Mouse (Mus musculus) liver, adult 2 months (tissue): ENCODE data around the gene Mlip. TPM values are rescaled to one million over a fixed set of nuclear protein-coding genes. Genes with fewer than 3 reads are reported as not detected.

Experiments used
- DNase-seq: peaks from one replicate; pipeline ENCODE4 v3.0.0-alpha.2; 2011; ENCODE audit warnings: low read depth, low spot score; ENCODE audit errors: extremely low read depth
- H3K27ac ChIP-seq: fragments of 200-500 bp; replicated peaks from 2 replicates; pipeline ENCODE4 v1.5.1; 2012; ENCODE audit warnings: low read depth, mild to moderate bottlenecking, control low read depth, inconsistent platforms, low read length; ENCODE audit not compliant: insufficient read depth
- H3K27me3 ChIP-seq: fragments of 200-500 bp; 2 replicates; pipeline ENCODE4 v1.6.1; 2012; ENCODE audit warnings: mild to moderate bottlenecking, moderate library complexity, low read length, inconsistent platforms; ENCODE audit not compliant: control insufficient read depth, insufficient read depth
- H3K36me3 ChIP-seq: fragments of 200-500 bp; 2 replicates; pipeline ENCODE4 v1.6.1; 2012; ENCODE audit warnings: low read length, inconsistent platforms; ENCODE audit not compliant: control insufficient read depth, insufficient read depth
- H3K4me1 ChIP-seq: fragments of 200-500 bp; 2 replicates; pipeline ENCODE4 v1.6.1; 2011; ENCODE audit warnings: low read length; ENCODE audit not compliant: control insufficient read depth, insufficient read depth
- H3K4me3 ChIP-seq: fragments of 200-500 bp; 2 replicates; pipeline ENCODE4 v1.5.1; 2011; ENCODE audit warnings: low read depth, mild to moderate bottlenecking, control low read depth, low read length, moderate library complexity; ENCODE audit not compliant: insufficient read depth
- H3K79me2 ChIP-seq: fragments of 200-500 bp; 2 replicates; pipeline ENCODE4 v1.6.1; 2012; ENCODE audit warnings: inconsistent platforms, mild to moderate bottlenecking, low read length, moderate library complexity; ENCODE audit not compliant: control insufficient read depth, insufficient read depth
- H3K9ac ChIP-seq: fragments of 200-500 bp; 2 replicates; pipeline ENCODE4 v1.6.1; 2012; ENCODE audit warnings: low read depth, mild to moderate bottlenecking, control low read depth, inconsistent platforms, low read length
- CTCF ChIP-seq: fragments of 200-500 bp; IDR thresholded peaks from 2 replicates; pipeline ENCODE4 v1.5.1; 2011; ENCODE audit warnings: low read depth, low read length, control low read depth
- POLR2A ChIP-seq: fragments of 200-500 bp; IDR thresholded peaks from 2 replicates; pipeline ENCODE4 v1.6.1; 2011; ENCODE audit warnings: low read length, control low read depth; ENCODE audit not compliant: insufficient read depth; ENCODE audit errors: extremely low read depth
- WGBS: fragments of 180-500 bp; shearing (Covaris S2); methylation state at CpG from one replicate; pipeline ENCODE4 v1.1.7; 2018; 5-methylcytosine and 5-hydroxymethylcytosine counted together
- polyA plus RNA-seq: library from polyadenylated mRNA; depleted of rRNA; stranded (reverse); fragments of >200 nt; gene quantifications from 2 replicates; pipeline ENCODE4 v1.2.3, GENCODE M21; 2012
- total RNA-seq: library from RNA; depleted of rRNA; stranded (reverse); fragments of >200 nt; gene quantifications from 2 replicates; pipeline ENCODE4 v1.2.3, GENCODE M21; 2014

The Mlip gene
- total and polyA plus RNA-seq, 2 experiments, result not detected

DNA sequence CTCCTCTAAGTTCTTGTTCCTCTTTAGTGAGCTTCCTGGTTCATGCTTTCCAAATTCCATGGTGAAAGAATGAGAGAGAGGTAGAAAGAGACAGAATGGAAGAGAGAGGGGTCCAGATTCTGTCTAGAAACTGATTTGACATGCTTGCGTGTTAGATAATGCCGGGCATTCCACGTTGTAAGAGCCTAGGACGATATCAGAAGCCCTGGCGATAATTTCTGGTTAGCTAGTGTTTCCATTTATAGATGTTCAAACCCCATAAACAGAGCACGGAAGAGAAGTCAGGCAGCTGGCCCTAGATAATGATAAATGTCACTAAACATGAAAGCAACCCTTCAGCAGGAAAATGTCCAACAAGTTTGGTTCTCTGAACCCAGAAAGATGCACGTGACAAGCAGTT lies 5.1 kb downstream of the Mlip start:
- TF ChIP-seq CTCF (no peak), POLR2A (no peak)
- no peak overlapping the region for H3K27ac ChIP-seq
- H3K4me3 ChIP-seq, result no peak overlapping the region
- 70% methylated on average over 7 of the region's 7 CpGs for WGBS
- H3K4me1 ChIP-seq, result no peaks in the 10 kb centered on the region
- no peaks in the 10 kb centered on the region for H3K79me2 ChIP-seq
- H3K9ac ChIP-seq, result no peak overlapping the region
- no peaks in the 10 kb centered on the region for H3K36me3 ChIP-seq
- H3K27me3 ChIP-seq, result no peaks in the 10 kb centered on the region
- no peak for DNase-seq

DNA sequence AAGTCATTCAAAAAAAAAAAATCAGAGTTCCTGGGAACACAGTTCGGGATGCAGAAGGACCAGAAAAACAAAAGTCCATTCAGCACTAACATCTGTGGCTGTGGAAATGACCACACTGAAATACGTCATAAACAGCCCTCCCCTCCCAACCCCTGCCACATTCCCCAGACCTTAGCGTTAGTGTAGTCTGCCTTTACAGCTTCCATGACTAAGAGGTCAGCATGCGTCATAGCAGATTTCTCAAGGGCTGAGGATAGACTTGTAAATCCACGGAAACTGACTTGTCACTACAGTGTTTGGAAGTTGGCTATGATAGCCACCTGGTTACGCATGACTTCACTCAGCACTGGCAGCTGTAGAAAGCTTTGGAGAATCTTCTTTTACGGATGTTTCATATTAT lies 8.5 kb downstream of the Mlip start:
- Histone ChIP-seq H3K27ac (no peak overlapping the region), H3K79me2 (no peaks in the 10 kb centered on the region), H3K4me1 (no peaks in the 10 kb centered on the region), H3K9ac (no peak overlapping the region), H3K36me3 (no peaks in the 10 kb centered on the region), H3K4me3 (no peak overlapping the region), H3K27me3 (no peaks in the 10 kb centered on the region)
- DNase-seq, result no peak
- 76% methylated on average over 7 of the region's 7 CpGs for WGBS
- TF ChIP-seq POLR2A, result no peak
- TF ChIP-seq CTCF, result no peak

DNA sequence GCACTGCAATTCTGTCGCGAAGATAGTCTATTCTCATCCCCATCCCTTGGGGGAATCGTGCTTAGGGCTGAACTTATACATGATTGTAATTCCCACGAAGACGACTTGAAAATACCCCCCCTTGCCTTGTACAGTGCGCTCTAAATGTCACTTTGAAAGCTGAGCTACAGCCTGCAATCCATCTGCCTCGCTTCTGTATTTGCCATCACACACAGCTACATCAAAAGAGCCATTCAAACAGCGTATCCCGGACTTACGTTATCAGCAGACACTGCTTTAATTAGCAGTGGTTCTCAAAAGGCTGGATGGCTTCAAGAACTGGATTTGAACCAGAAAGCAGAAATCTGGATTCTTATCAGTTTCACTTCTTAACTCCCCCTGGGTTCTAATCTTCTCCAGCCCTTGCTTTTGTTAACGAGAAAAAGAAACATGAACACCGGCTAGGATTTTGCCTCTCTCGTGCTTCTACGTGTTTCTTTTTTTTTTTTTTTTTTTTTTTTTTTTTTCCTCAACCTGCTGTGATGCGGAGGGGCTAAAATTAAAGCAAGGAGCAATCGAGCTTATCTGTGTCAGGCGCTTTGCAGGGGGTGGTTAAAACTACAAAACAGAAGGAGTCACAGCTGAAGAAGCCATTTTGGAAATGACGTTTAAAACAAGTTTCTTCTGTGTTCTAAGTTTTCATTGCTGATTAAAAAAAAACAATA lies 12.5 kb downstream of the Mlip start:
- Histone ChIP-seq H3K4me1 (no peaks in the 10 kb centered on the region), H3K9ac (no peak overlapping the region), H3K27me3 (no peaks in the 10 kb centered on the region), H3K79me2 (no peaks in the 10 kb centered on the region), H3K4me3 (no peak overlapping the region), H3K27ac (no peak overlapping the region), H3K36me3 (no peaks in the 10 kb centered on the region)
- 45% methylated on average over 18 of the region's 18 CpGs for WGBS
- no peak for DNase-seq
- TF ChIP-seq CTCF, result no peak
- no peak for TF ChIP-seq POLR2A

DNA sequence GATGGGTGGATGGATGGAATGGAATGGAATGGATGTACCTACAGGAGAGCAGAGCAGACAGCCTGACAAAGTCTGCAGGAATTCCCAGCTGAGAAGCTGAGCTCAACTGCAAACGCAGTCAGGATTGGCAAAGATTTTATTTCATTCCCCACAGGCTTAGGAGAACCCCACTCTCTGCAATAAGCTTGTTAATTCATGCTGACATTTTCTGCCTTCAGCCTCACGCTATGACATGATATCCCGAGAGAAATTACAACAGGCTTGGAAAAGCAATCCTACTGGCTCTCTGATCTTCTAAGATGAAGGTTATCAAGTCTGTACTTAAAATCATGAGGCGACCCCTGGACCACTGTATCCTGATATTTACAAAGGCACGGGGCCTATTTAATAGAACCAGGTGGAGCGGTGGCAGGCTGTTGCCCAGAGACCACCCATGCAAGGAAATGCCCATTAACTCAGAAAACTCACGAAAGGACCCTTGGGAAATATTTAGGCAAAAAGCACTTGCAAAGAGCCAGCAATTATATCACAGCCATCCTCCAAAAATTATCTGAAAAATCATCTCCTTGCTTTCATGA lies 13.1 kb downstream of the Mlip start:
- Histone ChIP-seq H3K4me3 (no peak overlapping the region), H3K4me1 (no peaks in the 10 kb centered on the region), H3K79me2 (no peaks in the 10 kb centered on the region), H3K9ac (no peak overlapping the region), H3K36me3 (no peaks in the 10 kb centered on the region), H3K27ac (no peak overlapping the region), H3K27me3 (no peaks in the 10 kb centered on the region)
- 76% methylated on average over 7 of the region's 7 CpGs for WGBS
- no peak for DNase-seq
- no peak for TF ChIP-seq CTCF
- no peak for TF ChIP-seq POLR2A

DNA sequence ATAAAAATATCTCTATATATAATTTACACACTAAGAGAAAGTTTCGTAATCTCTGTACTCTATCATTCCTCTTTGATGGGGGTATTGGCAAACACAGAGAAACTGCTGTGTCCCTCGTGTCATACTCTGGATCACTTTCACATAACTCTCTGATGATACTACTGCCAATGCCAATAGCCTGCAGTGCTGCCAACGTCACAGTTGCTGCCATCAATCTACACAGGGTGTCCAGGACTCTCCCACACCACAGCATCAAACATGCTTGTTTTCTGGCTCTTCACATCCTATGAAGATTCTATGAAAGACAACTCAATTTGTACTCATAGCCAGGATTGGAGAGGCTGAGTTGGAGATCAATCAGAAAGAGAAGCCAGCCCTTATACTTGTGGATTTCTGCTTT lies 17.4 kb downstream of the Mlip start:
- WGBS, result 67% methylated on average over 3 of the region's 3 CpGs
- Histone ChIP-seq H3K4me3 (no peak overlapping the region), H3K4me1 (no peaks in the 10 kb centered on the region)

DNA sequence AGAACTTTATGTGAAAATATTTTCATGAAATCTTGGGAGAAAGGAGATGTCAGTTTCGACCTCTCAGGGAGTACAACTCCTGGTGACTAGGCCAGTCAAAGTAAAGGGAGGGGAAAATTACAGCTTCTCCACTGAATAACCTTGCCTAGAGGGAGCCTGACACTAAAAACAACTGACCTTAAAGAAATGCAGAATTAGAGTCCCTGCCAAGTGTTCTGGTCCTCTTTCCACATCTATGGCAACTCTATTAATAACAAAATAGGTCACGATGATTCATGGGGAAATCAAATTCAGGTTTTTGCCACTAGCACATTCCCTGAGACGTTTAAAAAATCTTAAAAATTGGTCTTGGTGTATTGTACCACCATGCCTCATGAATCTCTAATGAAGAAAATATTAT lies 34.4 kb downstream of the Mlip start:
- H3K36me3 ChIP-seq, result no peaks in the 10 kb centered on the region
- 86% methylated on average over 3 of the region's 3 CpGs for WGBS
- no peak overlapping the region for H3K27ac ChIP-seq
- no peak for TF ChIP-seq CTCF
- TF ChIP-seq POLR2A, result no peak
- no peaks in the 10 kb centered on the region for H3K79me2 ChIP-seq
- H3K27me3 ChIP-seq, result no peaks in the 10 kb centered on the region
- no peak for DNase-seq
- no peaks in the 10 kb centered on the region for H3K4me1 ChIP-seq
- no peak overlapping the region for H3K9ac ChIP-seq
- H3K4me3 ChIP-seq, result no peak overlapping the region

More for the DNA sequence above, 17.4 kb downstream of the Mlip start:
- no peak for TF ChIP-seq CTCF
- no peak for TF ChIP-seq POLR2A
- no peaks in the 10 kb centered on the region for H3K36me3 ChIP-seq
- no peak overlapping the region for H3K27ac ChIP-seq
- H3K9ac ChIP-seq, result no peak overlapping the region
- H3K27me3 ChIP-seq, result no peaks in the 10 kb centered on the region
- DNase-seq, result no peak
- no peaks in the 10 kb centered on the region for H3K79me2 ChIP-seq
